Mouse (Mus musculus) ZHBTc4 (cell line): ENCODE data around the gene Agbl3.
A peak's percentile ranks its signal among the peaks of the same experiment; 100 is the strongest.

Experiments used
- DNase-seq: peaks from one replicate; pipeline ENCODE4 v3.0.0-alpha.2; 2011; ENCODE audit warnings: low read depth, low spot score

Gene Agbl3

DNA sequence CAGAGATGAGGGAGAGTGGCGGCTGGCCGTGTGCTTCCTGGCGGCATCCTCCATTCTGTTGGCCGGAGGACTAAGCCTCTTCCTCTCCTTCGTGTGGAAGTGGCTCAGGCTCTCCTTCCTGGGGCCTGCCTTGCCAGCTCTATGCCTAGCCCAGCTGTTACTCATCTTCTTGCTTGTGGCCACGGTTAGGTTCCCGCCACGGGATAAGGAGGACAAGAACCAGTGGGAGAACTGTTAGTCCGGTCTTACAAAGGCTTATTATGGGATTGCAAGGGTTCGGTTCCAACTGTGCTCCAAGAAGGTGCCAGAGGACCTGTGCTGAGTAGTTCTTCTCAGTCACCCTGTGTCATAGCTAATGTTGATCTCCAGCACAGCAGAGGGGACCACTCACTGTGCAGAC, 92.6 kb downstream of the Agbl3 start:
- no peak for DNase-seq

- DNase-seq = no peak
Observed at GRCm38 (mm10) chr6:34874101-34874921, 94.1 kb downstream of the Agbl3 start.

- no peak for DNase-seq
Observed at GRCm38 (mm10) chr6:34875268-34875761, 95.1 kb downstream of the Agbl3 start.

- no peak for DNase-seq
Observed at GRCm38 (mm10) chr6:34875966-34876834, 96.0 kb downstream of the Agbl3 start.

DNA sequence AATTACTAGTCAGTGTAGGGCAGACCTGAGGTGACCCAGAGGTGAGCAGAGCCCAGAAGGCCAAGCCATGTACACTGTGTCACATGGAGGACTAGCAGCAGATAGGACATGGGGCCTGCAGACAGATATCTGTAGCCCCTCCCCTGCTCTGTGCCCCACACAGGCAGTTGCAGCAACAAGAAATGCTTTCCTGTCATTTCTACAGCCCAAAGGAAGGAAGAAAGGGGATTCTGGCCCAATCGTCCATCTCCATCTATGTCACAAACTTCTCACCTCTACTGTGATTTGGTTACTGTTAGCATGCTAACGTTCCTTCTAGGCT, 96.6 kb downstream of the Agbl3 start:
- no peak for DNase-seq

- peak; percentile 95 for DNase-seq
Observed at GRCm38 (mm10) chr6:34877509-34878321, 97.5 kb downstream of the Agbl3 start, which contains the start of gene Cyren. TSS of gene Cyren (minus strand) at chr6:34878060.

DNA sequence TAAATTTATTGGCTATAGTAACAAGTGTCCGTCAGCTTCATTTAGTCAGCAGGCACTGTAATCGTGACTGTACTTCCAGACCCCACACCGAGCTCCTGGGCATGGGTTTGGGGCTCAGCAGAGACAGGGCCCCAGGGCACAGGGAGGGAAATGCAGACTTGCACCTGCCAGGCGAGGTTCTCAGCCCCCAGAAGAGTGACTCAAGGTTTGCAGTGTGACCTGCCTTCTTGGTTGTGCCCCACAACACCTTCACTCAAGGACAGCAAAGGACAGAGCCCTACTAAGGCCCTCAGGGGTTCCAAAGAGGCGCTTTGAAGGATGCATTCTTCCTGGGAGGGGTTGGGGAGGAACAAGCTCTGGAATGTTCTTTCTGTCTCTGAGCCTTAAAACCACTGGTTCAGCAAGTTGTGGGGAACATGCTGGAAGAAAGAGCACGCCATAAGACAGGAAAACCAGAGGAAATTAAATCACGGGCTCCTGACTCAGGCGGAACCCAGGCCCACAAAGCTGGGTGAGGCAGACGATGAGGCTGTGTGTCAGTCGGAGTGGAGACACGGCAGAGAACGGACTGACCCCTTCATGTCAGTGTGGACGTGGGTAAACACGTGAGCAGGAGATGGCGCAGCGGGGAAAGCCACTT, 99.0 kb downstream of the Agbl3 start:
- no peak for DNase-seq

GRCm38 (mm10) chr6:34879911-34880475, 99.8 kb downstream of the Agbl3 start:
- peak; percentile 68 for DNase-seq

DNA sequence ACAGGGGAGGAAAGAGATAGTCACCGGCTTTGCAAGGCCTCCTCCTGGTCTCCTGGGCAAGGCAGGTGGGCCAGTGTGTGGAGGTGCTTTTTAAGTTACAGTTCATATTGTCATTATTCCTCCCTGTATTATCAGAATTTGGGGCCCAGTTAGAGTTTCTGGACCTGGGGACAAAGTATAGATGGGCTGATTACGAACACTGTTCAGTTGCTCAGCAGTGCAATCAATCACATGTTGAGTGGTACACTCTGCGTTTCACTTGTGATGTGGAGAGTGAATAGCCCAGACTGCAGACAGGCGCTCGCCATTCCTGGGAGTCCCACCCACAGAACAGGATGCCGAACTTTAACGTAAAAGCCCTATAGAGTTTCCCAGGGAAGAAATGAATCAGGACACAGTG, 104.5 kb downstream of the Agbl3 start:
- no peak for DNase-seq

- DNase-seq = no peak
Observed at GRCm38 (mm10) chr6:34887131-34887850, 107.1 kb downstream of the Agbl3 start.

DNA sequence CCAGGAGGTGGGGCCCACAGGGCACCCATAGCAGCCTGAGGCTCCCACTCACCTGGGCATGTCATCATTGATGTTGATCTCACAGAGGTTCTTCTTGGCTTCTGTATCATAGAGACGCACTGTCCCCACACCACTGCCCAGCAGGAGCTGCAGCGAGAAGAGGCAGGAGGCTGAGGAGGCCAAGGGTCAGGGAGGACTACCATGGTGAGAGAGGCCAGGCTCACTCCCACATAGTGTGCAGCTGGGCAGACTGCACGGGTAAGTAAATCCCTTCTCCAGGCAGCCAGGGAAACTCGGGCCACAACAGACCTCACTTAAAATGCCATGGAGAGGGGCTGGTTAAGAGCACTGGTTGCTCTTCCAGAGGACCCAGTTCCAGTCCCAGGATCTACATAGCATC, 109.0 kb downstream of the Agbl3 start:
- no peak for DNase-seq

GRCm38 (mm10) chr6:34895569-34895968, 115.3 kb downstream of the Agbl3 start:
- no peak for DNase-seq

- DNase-seq = no peak
Observed at GRCm38 (mm10) chr6:34896168-34896780, 116.0 kb downstream of the Agbl3 start.

DNA sequence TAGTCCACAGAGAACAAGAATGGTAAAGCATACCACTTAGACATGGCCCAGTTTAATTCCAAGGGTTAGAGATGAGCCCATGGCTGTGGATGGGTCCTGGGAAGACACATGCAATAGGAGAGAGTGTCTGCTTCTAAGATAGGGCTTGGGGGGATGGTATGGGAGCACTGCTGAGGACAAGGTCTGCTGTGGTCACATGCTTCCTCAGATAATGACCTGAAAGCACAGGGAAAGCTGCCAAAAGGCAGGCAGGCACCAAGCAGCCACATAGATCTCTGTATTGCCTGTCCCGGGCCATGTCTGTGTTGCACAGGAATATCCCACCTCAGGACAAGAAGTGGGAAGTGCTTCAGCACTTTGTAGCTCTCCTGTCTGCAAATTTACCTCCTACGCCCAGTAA, 118.9 kb downstream of the Agbl3 start:
- DNase-seq = no peak

GRCm38 (mm10) chr6:34900990-34901389, 120.8 kb downstream of the Agbl3 start:
- DNase-seq = no peak

GRCm38 (mm10) chr6:34901911-34902444, 121.7 kb downstream of the Agbl3 start:
- no peak for DNase-seq

GRCm38 (mm10) chr6:34902578-34902977, 122.3 kb downstream of the Agbl3 start:
- no peak for DNase-seq

DNA sequence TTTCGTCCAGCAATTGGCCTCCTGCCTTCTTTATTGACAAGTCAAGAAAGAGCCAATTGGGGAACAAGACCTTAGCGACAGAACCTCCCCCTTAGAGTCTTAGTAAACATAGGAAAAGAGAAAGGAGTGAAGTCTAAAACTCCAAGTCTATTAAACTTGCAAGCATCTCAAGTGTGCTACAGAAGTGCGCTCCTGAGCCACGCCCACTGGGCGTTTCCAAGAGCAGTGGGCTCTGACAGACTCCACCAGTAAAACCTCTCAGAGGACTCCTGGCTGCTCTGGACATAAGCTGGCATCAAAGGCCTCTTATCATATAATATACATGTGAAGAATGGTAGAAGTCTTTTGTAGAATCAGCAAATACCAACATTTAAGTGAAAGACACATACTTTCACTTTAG, 123.2 kb downstream of the Agbl3 start:
- peak; percentile 51 for DNase-seq

DNA sequence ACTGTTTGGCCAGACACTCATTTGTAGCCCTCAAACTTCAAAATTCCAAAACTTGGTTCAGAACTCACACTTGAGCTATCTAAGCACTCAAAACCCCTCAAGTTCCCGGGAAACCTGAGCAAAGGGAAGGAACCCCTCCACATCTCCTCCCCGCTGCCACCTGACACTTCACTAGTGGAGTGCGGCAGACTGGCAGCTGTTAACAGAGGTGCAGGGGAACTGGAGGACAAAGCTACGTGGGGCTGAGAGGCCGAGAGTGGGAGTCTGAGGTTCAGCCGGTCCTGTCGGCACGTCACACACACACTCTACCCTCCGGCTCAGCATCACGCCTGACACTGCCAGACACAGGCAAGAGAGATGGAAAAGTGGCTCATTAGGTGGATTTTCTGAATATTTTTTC, 123.6 kb downstream of the Agbl3 start:
- DNase-seq = no peak

DNA sequence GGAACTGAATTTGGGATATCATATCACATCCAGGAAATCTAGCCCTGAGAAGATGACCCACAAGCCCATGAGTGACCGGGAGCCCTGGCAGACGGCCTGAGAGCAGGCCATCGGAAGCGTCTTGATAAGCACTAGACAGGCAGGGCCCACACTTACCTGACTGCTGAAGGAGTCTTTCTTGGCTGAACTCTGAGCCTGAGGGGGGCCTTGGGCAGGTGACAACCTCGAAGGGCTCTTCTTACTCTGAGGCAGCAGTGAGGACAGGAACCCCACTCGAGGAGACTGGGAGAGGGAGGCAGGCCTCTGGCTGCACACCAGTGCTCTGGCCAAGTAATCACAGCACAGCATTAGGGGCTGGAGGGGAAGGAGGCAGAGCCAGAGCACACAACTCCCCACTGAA, 124.1 kb downstream of the Agbl3 start:
- DNase-seq = no peak
